17 mouse cellular contexts compared by ENCODE assay signal in the genomic region with DNA sequence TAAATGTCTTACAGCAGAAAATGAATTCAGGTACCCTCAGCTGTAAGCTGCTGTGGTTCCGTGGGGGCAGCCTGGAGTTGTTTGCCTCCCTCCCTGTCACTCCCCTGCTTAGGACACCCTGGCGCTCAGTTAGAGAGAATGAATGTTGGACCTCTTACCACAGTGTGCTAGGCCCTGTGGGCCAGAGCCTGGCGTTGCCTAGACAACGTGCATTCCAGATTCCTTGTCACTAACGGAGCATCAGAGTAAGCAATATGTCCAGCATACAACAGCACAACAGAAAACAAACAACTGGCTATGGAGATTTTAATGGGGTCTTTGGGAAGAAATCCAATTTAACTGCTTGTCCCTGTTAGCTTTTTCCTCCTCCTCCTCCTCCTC. TPM values are rescaled to one million over a fixed set of nuclear protein-coding genes. Genes with fewer than 3 reads are reported as not detected.
A peak's percentile ranks its signal among the peaks of the same experiment; 100 is the strongest.
DNase-seq lines count a peak whose midpoint lies in the region; ATAC-seq lines count a peak whose summit lies in the region.
"Had no signal": no experiment of that assay in that cellular context is flagged by ENCODE, and none has a peak within 500 bp of the region (broad histone marks: within the 10 kb centered on the region; RNA-seq: fewer than 3 reads in every experiment).

No protein-coding gene starts in this region.

- H3K9ac ChIP-seq in hindbrain, embryonic 15.5 days = no peak overlapping the region
- no peak overlapping the region for H3K9ac ChIP-seq in embryonic facial prominence, embryonic 13.5 days
- H3K9ac ChIP-seq: forebrain, embryonic 13.5 days; heart, embryonic 13.5 days; liver, embryonic 14.5 days; neural tube, embryonic 15.5 days had no signal

- 38% methylated on average over 5 of the region's 5 CpGs for WGBS in hindbrain, embryonic 15.5 days
- 53% methylated on average over 5 of the region's 5 CpGs for WGBS in hindbrain, embryonic 10.5 days
- 40% methylated on average over 5 of the region's 5 CpGs for WGBS in embryonic facial prominence, embryonic 13.5 days

- H3K4me2 ChIP-seq in hindbrain, embryonic 15.5 days = no peak overlapping the region
- no peak overlapping the region for H3K4me2 ChIP-seq in embryonic facial prominence, embryonic 13.5 days
- H3K4me2 ChIP-seq: forebrain, embryonic 13.5 days; heart, embryonic 13.5 days; neural tube, embryonic 15.5 days had no signal

- no peaks in the 10 kb centered on the region for H3K9me3 ChIP-seq in hindbrain, embryonic 15.5 days
- H3K9me3 ChIP-seq in hindbrain, embryonic 10.5 days = no peaks in the 10 kb centered on the region
- H3K9me3 ChIP-seq in embryonic facial prominence, embryonic 13.5 days = no peaks in the 10 kb centered on the region
- H3K9me3 ChIP-seq: forebrain, embryonic 13.5 days; heart, embryonic 13.5 days; neural tube, embryonic 15.5 days had no signal

- peak; percentile 49; the same call in 1 of the 2 replicates for ATAC-seq in hindbrain, embryonic 15.5 days (ENCODE audit: low FRiP score, low read depth)
- ATAC-seq in embryonic facial prominence, embryonic 13.5 days (ENCODE audit: insufficient number of reproducible peaks, insufficient read depth, low FRiP score, low TSS enrichment, low read depth) = no peak
- ATAC-seq: forebrain, embryonic 13.5 days had no signal

- H3K27me3 ChIP-seq in hindbrain, embryonic 15.5 days = no peaks in the 10 kb centered on the region
- H3K27me3 ChIP-seq in hindbrain, embryonic 10.5 days (ENCODE audit: insufficient read depth, poor library complexity, severe bottlenecking) = no peaks in the 10 kb centered on the region
- no peaks in the 10 kb centered on the region for H3K27me3 ChIP-seq in embryonic facial prominence, embryonic 13.5 days
- H3K27me3 ChIP-seq: forebrain, embryonic 13.5 days; neural tube, embryonic 15.5 days had no signal

- no peaks in the 10 kb centered on the region for H3K36me3 ChIP-seq in hindbrain, embryonic 15.5 days
- H3K36me3 ChIP-seq in hindbrain, embryonic 10.5 days = no peaks in the 10 kb centered on the region
- H3K36me3 ChIP-seq in embryonic facial prominence, embryonic 13.5 days = no peaks in the 10 kb centered on the region
- H3K36me3 ChIP-seq: heart, embryonic 13.5 days; neural tube, embryonic 15.5 days had no signal

- H3K27ac ChIP-seq in hindbrain, embryonic 15.5 days (replicated peaks) = 0 out of 2 replicates have a peak overlapping the region, but pooled peaks have one; percentile 36
- no peak overlapping the region for H3K27ac ChIP-seq in hindbrain, embryonic 10.5 days
- 0 out of 2 replicates have a peak overlapping the region, but pooled peaks have one; percentile 16 for H3K27ac ChIP-seq in embryonic facial prominence, embryonic 13.5 days
- H3K27ac ChIP-seq: forebrain, embryonic 13.5 days; heart, embryonic 13.5 days; liver, embryonic 14.5 days; neural tube, embryonic 15.5 days had no signal

- intact Hi-C loops in gastrocnemius, postnatal 14 days (cut with DNase I; ENCODE audit: low total_unique reads) = no loop called here

- H3K4me1 ChIP-seq in hindbrain, embryonic 15.5 days (replicated peaks) = peaks cover 26% of the 10 kb centered on the region
- H3K4me1 ChIP-seq in hindbrain, embryonic 10.5 days (replicated peaks) = peaks cover 35% of the 10 kb centered on the region
- peaks cover 9% of the 10 kb centered on the region; the same call in 1 of the 2 replicates for H3K4me1 ChIP-seq in embryonic facial prominence, embryonic 13.5 days

- no peak for DNase-seq in hindbrain, embryonic 10.5 days (ENCODE audit: low spot score)
- peak; percentile 32 for DNase-seq in retina, postnatal 1 day
- no peak for DNase-seq in retina, embryonic 14.5 days (ENCODE audit: low spot score)
- no peak for DNase-seq in adrenal gland, adult 18-20 months (ENCODE audit: low spot score in 2 of 2)
- DNase-seq in gastrocnemius, postnatal 14 days = no peak
- DNase-seq: adrenal gland, adult 2 months; cerebellum, postnatal 14 days; gastrocnemius, postnatal 25 days; lung, postnatal 36 days; right cerebral cortex, postnatal 25 days; thymus, adult 18-20 months had no signal

- H3K4me3 ChIP-seq in hindbrain, embryonic 15.5 days = no peak overlapping the region
- H3K4me3 ChIP-seq in hindbrain, embryonic 10.5 days = no peak overlapping the region
- H3K4me3 ChIP-seq in embryonic facial prominence, embryonic 13.5 days = no peak overlapping the region
- H3K4me3 ChIP-seq: forebrain, embryonic 13.5 days; heart, embryonic 13.5 days; neural tube, embryonic 15.5 days had no signal

RNA-seq across cellular contexts. Expression of gene Plxdc1, which starts 27.0 kb away (rescaled TPM):
- polyA plus RNA-seq in hindbrain, embryonic 15.5 days (2015; fragmentation: Nextera tagmentation; extraction: Ambion mirVana) = 1.4 and 1.5 TPM in 2 replicates
- polyA plus RNA-seq in hindbrain, embryonic 10.5 days (2016; fragmentation: Nextera tagmentation; extraction: Ambion mirVana) = 0.11 and 0.24 TPM in 2 replicates
- polyA plus RNA-seq in embryonic facial prominence, embryonic 13.5 days (2015; fragmentation: Nextera tagmentation; extraction: Ambion mirVana) = 0.18 and 0.34 TPM in 2 replicates
- total RNA-seq in adrenal gland, adult 18-20 months (2021) = 10 to 100 TPM in 1 of 2 experiments, 1 to 10 TPM in 1; 6.9 to 16.2 TPM
- 1 to 10 TPM; 6.2 to 8.0 TPM for total RNA-seq in gastrocnemius, postnatal 14 days (2021)

RNA-seq across cellular contexts. Expression of gene Arl5c, which starts 36.7 kb away (rescaled TPM):
- polyA plus RNA-seq in hindbrain, embryonic 15.5 days (2015; fragmentation: Nextera tagmentation; extraction: Ambion mirVana) = 12.9 and 13.7 TPM in 2 replicates
- 13.3 and 16.2 TPM in 2 replicates for polyA plus RNA-seq in hindbrain, embryonic 10.5 days (2016; fragmentation: Nextera tagmentation; extraction: Ambion mirVana)
- polyA plus RNA-seq in embryonic facial prominence, embryonic 13.5 days (2015; fragmentation: Nextera tagmentation; extraction: Ambion mirVana) = 9.6 and 14.7 TPM in 2 replicates
- total RNA-seq in adrenal gland, adult 18-20 months (2021) = under 1 TPM; 0.45 to 0.63 TPM
- total RNA-seq in gastrocnemius, postnatal 14 days (2021) = under 1 TPM; 0.64 to 0.75 TPM
